Mouse (Mus musculus): ENCODE measurements around the gene Sema4b.

Gene Sema4b

GRCm38 (mm10) chr7:80198863-80199262 is 12.2 kb downstream of the Sema4b start:
- no peak for DNase-seq

- DNase-seq = no peak
These were observed 12.6 kb downstream of the Sema4b start for GRCm38 (mm10) chr7:80199286-80199685.

- DNase-seq = no peak
These were observed 13.4 kb downstream of the Sema4b start for GRCm38 (mm10) chr7:80199851-80200587.

- DNase-seq = no peak
These were observed 13.9 kb downstream of the Sema4b start for GRCm38 (mm10) chr7:80200588-80200945.

GRCm38 (mm10) chr7:80200963-80201539 is 14.4 kb downstream of the Sema4b start:
- no peak for DNase-seq

GRCm38 (mm10) chr7:80201888-80202540 is 15.4 kb downstream of the Sema4b start:
- DNase-seq = no peak

GRCm38 (mm10) chr7:80202961-80203360 is 16.3 kb downstream of the Sema4b start:
- DNase-seq = no peak

GRCm38 (mm10) chr7:80203638-80204096 is 17.0 kb downstream of the Sema4b start:
- DNase-seq = no peak

- no peak for DNase-seq
These were observed 17.7 kb downstream of the Sema4b start for GRCm38 (mm10) chr7:80204362-80204761.

GRCm38 (mm10) chr7:80204961-80205360 is 18.3 kb downstream of the Sema4b start:
- DNase-seq = peak in 1 of 2 experiments; percentile 62

GRCm38 (mm10) chr7:80205705-80206589 is 19.3 kb downstream of the Sema4b start:
- DNase-seq = no peak

- DNase-seq = peak in 1 of 2 experiments; percentile 48
These were observed 20.7 kb downstream of the Sema4b start for GRCm38 (mm10) chr7:80207314-80207731.

GRCm38 (mm10) chr7:80208026-80208642 is 21.5 kb downstream of the Sema4b start:
- DNase-seq = no peak

GRCm38 (mm10) chr7:80208738-80209430 is 22.2 kb downstream of the Sema4b start:
- DNase-seq = no peak

- DNase-seq = peak; percentile 58 to 72
These were observed 23.0 kb downstream of the Sema4b start for GRCm38 (mm10) chr7:80209669-80210068.

- no peak for DNase-seq
These were observed 24.3 kb downstream of the Sema4b start for GRCm38 (mm10) chr7:80210982-80211381.

GRCm38 (mm10) chr7:80213604-80214003 is 27.0 kb downstream of the Sema4b start:
- DNase-seq = no peak

GRCm38 (mm10) chr7:80214459-80214858 is 27.8 kb downstream of the Sema4b start:
- no peak for DNase-seq

GRCm38 (mm10) chr7:80215398-80215797 is 28.8 kb downstream of the Sema4b start:
- peak; percentile 82 to 85 for DNase-seq

- no peak for DNase-seq
These were observed 29.9 kb downstream of the Sema4b start for GRCm38 (mm10) chr7:80216566-80216965.

- no peak for DNase-seq
These were observed 32.0 kb downstream of the Sema4b start for GRCm38 (mm10) chr7:80218666-80219065.

Measured in thymus, postnatal 36 days (tissue).